Mouse (Mus musculus): ENCODE data around the gene Ap1ar. TPM values are rescaled to one million over a fixed set of nuclear protein-coding genes. Genes with fewer than 3 reads are reported as not detected.

The Ap1ar gene
- polyA plus RNA-seq (2012; rRNA removed) = 25.2 and 30.5 TPM in 2 replicates

GRCm38 (mm10) chr3:127837154-127837865 lies at the start of gene Ap1ar:
TSS of gene Ap1ar (minus strand) at chr3:127837523.
- Histone ChIP-seq H3K36me3 (ENCODE audit: control insufficient read depth, insufficient read depth, low read length) (no peaks in the 10 kb centered on the region), H3K27me3 (ENCODE audit: control insufficient read depth, insufficient read depth, low read length) (no peaks in the 10 kb centered on the region), H3K27ac (ENCODE audit: control insufficient read depth, insufficient read depth, low read length) (peak within 1 kb of the TSS; percentile 70), H3K4me1 (replicated peaks; ENCODE audit: control insufficient read depth, insufficient read depth, low read length) (peaks cover 6% of the 10 kb centered on the region), H3K4me3 (ENCODE audit: control insufficient read depth, insufficient read depth, low read length) (peak within 1 kb of the TSS; percentile 92)
- peak; percentile 63; the same call in 1 of the 2 replicates for TF ChIP-seq CTCF (IDR thresholded peaks at IDR 0.05; ENCODE audit: borderline replicate concordance, control insufficient read depth, extremely low read depth, insufficient read depth, low read length, poor library complexity)
- TF ChIP-seq POLR2A (IDR thresholded peaks at IDR 0.05; ENCODE audit: control insufficient read depth, extremely low read depth, insufficient read depth, low read length, poor library complexity) = peak; percentile 91
- WGBS = under 1% methylated on average over 89 of the region's 89 CpGs
- DNase-seq = peak; percentile 95

- no peak for DNase-seq
- no peaks in the 10 kb centered on the region for H3K36me3 ChIP-seq (ENCODE audit: control insufficient read depth, insufficient read depth, low read length)
- H3K27me3 ChIP-seq (ENCODE audit: control insufficient read depth, insufficient read depth, low read length) = no peaks in the 10 kb centered on the region
- WGBS = 96% methylated on average over 2 of the region's 2 CpGs
- no peak overlapping the region for H3K27ac ChIP-seq (ENCODE audit: control insufficient read depth, insufficient read depth, low read length)
- TF ChIP-seq POLR2A (IDR thresholded peaks at IDR 0.05; ENCODE audit: control insufficient read depth, extremely low read depth, insufficient read depth, low read length, poor library complexity) = no peak
- H3K4me1 ChIP-seq (replicated peaks; ENCODE audit: control insufficient read depth, insufficient read depth, low read length) = no peaks in the 10 kb centered on the region
- H3K4me3 ChIP-seq (ENCODE audit: control insufficient read depth, insufficient read depth, low read length) = no peak overlapping the region
Observed at GRCm38 (mm10) chr3:127881684-127882083, 44.4 kb upstream of the Ap1ar start.

- WGBS = 97% methylated on average over 3 of the region's 3 CpGs
- no peak for TF ChIP-seq POLR2A (IDR thresholded peaks at IDR 0.05; ENCODE audit: control insufficient read depth, extremely low read depth, insufficient read depth, low read length, poor library complexity)
- no peak for TF ChIP-seq CTCF (IDR thresholded peaks at IDR 0.05; ENCODE audit: borderline replicate concordance, control insufficient read depth, extremely low read depth, insufficient read depth, low read length, poor library complexity)
- H3K27ac ChIP-seq (ENCODE audit: control insufficient read depth, insufficient read depth, low read length) = no peak overlapping the region
- no peaks in the 10 kb centered on the region for H3K27me3 ChIP-seq (ENCODE audit: control insufficient read depth, insufficient read depth, low read length)
- DNase-seq = no peak
- no peak overlapping the region for H3K4me3 ChIP-seq (ENCODE audit: control insufficient read depth, insufficient read depth, low read length)
- no peaks in the 10 kb centered on the region for H3K36me3 ChIP-seq (ENCODE audit: control insufficient read depth, insufficient read depth, low read length)
- no peaks in the 10 kb centered on the region for H3K4me1 ChIP-seq (replicated peaks; ENCODE audit: control insufficient read depth, insufficient read depth, low read length)
Observed at GRCm38 (mm10) chr3:127879968-127880367, 42.6 kb upstream of the Ap1ar start.

GRCm38 (mm10) chr3:127875509-127875908 lies 38.2 kb upstream of the Ap1ar start:
- no peak for DNase-seq

GRCm38 (mm10) chr3:127875059-127875458 lies 37.7 kb upstream of the Ap1ar start:
- WGBS = 87% methylated on average over 7 of the region's 7 CpGs

More at GRCm38 (mm10) chr3:127875509-127875908, 38.2 kb upstream of the Ap1ar start:
- WGBS = 89% methylated on average over 2 of the region's 2 CpGs
- H3K27me3 ChIP-seq (ENCODE audit: control insufficient read depth, insufficient read depth, low read length) = no peaks in the 10 kb centered on the region
- H3K36me3 ChIP-seq (ENCODE audit: control insufficient read depth, insufficient read depth, low read length) = no peaks in the 10 kb centered on the region
- no peak overlapping the region for H3K27ac ChIP-seq (ENCODE audit: control insufficient read depth, insufficient read depth, low read length)
- peaks cover 5% of the 10 kb centered on the region for H3K4me1 ChIP-seq (replicated peaks; ENCODE audit: control insufficient read depth, insufficient read depth, low read length)
- no peak for TF ChIP-seq POLR2A (IDR thresholded peaks at IDR 0.05; ENCODE audit: control insufficient read depth, extremely low read depth, insufficient read depth, low read length, poor library complexity)
- no peak for TF ChIP-seq CTCF (IDR thresholded peaks at IDR 0.05; ENCODE audit: borderline replicate concordance, control insufficient read depth, extremely low read depth, insufficient read depth, low read length, poor library complexity)
- no peak overlapping the region for H3K4me3 ChIP-seq (ENCODE audit: control insufficient read depth, insufficient read depth, low read length)

GRCm38 (mm10) chr3:127874254-127874883 lies 37.0 kb upstream of the Ap1ar start:
- peaks cover 7% of the 10 kb centered on the region for H3K4me1 ChIP-seq (replicated peaks; ENCODE audit: control insufficient read depth, insufficient read depth, low read length)
- H3K4me3 ChIP-seq (ENCODE audit: control insufficient read depth, insufficient read depth, low read length) = no peak overlapping the region
- WGBS = 91% methylated on average over 4 of the region's 4 CpGs
- no peaks in the 10 kb centered on the region for H3K27me3 ChIP-seq (ENCODE audit: control insufficient read depth, insufficient read depth, low read length)
- H3K27ac ChIP-seq (ENCODE audit: control insufficient read depth, insufficient read depth, low read length) = no peak overlapping the region
- DNase-seq = no peak
- H3K36me3 ChIP-seq (ENCODE audit: control insufficient read depth, insufficient read depth, low read length) = no peaks in the 10 kb centered on the region
- TF ChIP-seq POLR2A (IDR thresholded peaks at IDR 0.05; ENCODE audit: control insufficient read depth, extremely low read depth, insufficient read depth, low read length, poor library complexity) (no peak), CTCF (IDR thresholded peaks at IDR 0.05; ENCODE audit: borderline replicate concordance, control insufficient read depth, extremely low read depth, insufficient read depth, low read length, poor library complexity) (no peak)

More at GRCm38 (mm10) chr3:127875059-127875458, 37.7 kb upstream of the Ap1ar start:
- Histone ChIP-seq H3K36me3 (ENCODE audit: control insufficient read depth, insufficient read depth, low read length) (no peaks in the 10 kb centered on the region), H3K4me3 (ENCODE audit: control insufficient read depth, insufficient read depth, low read length) (no peak overlapping the region), H3K27me3 (ENCODE audit: control insufficient read depth, insufficient read depth, low read length) (no peaks in the 10 kb centered on the region), H3K4me1 (replicated peaks; ENCODE audit: control insufficient read depth, insufficient read depth, low read length) (peaks cover 5% of the 10 kb centered on the region), H3K27ac (ENCODE audit: control insufficient read depth, insufficient read depth, low read length) (no peak overlapping the region)
- DNase-seq = no peak
- no peak for TF ChIP-seq CTCF (IDR thresholded peaks at IDR 0.05; ENCODE audit: borderline replicate concordance, control insufficient read depth, extremely low read depth, insufficient read depth, low read length, poor library complexity)
- no peak for TF ChIP-seq POLR2A (IDR thresholded peaks at IDR 0.05; ENCODE audit: control insufficient read depth, extremely low read depth, insufficient read depth, low read length, poor library complexity)

Measured in thymus, adult 2 months (tissue).